Mouse (Mus musculus) gastrocnemius, postnatal 36 days (tissue): Measurements from ENCODE around the gene Tmprss4. TPM values are rescaled to one million over a fixed set of nuclear protein-coding genes. Genes with fewer than 3 reads are reported as not detected.

Source experiments
- DNase-seq, 2 experiments: peaks; one replicate each; pipeline ENCODE4 v3.0.0; 2022
- intact Hi-C: fragments of 180-260 bp; cut with DNase I; formaldehyde crosslinking; loops from one replicate; pipeline ENCODE4 v1.15.1; 2025
- total RNA-seq, 2 experiments: library from RNA; stranded (reverse); gene quantifications; 2 replicates each; pipeline ENCODE4 v1.2.3; 2021

The Tmprss4 gene
- total RNA-seq, 2 experiments from 2014 or later: not detected

DNA sequence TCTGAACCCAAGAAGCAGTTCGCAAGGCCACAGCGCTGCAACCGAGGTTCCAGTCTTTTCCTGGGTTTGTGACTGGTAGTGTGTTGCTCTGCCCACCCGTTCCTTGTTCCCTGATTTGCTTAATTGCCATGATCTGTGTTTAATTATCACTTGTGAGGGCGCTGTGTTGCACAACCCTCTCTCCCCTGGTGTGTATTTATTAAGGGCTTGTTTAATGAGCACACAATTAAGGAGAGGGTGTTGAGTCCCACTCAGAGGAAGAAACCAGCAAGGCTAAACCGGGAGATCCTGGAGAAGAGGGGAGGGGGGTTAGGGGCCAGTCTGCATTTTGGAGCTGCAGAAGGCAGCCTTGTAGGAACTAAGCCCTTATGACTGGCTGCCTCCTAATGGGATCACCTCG is 62.9 kb downstream of the Tmprss4 start:
- intact Hi-C loops: no loop called here
- no peak for DNase-seq

DNA sequence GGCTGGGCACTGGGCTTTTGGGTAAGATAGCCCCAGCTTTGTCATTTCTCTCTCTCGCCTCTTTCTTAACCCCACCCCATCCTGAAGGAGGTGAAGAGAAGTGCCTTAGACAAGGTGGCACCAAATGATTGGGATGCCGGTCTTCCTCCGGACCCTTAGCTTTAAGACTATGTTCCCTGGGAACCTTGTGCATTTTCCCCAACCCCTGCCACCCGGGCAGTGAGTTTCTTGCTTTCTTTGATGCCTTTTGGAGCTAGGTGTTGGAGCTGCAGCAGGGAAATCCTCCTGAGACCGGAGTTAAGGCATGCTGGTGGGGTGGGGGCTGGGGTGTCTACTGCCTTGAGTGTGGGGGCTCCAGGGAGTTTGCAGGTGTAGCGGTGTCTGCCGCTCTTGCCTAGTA is 64.8 kb downstream of the Tmprss4 start:
- DNase-seq: no peak
- intact Hi-C loops: no loop called here

DNA sequence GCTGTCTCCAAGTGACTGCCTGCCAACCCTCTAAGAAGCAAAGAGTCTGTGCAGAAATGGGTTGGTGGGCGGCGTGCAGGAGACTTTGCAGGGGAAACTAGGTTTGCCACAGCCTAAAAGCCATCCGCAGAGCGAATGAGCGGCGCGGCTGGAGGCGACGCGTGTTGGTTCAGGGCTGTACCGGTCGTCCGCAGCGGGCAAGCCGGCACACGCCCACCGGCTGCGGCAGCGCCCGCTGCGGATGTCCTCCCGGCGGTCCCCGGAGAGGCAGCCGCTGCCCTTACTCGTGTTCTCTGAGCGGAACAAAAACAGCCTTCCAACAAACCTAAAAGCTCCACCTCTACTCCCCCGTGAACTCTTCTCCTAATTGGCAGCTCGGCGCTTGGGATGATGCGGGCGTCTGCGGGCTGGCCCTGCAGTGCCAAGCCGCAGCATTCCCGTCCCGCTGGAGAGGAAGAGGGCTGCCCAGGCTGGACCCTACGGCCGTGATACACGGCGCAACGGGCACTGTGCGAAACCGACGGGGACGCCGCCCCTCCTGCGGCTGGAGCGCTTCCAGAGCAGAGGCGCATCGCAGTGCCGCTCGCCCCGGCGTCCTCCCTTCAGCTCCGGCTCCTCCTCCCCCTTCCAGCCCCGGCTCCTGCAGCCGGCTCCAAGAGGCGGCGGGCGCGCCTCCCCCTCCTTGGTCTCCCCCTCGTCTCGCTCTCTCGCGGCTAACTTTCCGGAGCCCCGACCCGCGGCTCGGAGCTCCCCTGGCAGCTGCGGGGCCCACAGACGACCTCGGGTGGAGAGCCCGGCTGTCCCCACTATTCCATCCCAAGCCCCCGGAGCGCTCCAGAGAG is 65.5 kb downstream of the Tmprss4 start, which contains the start of gene Scn4b:
Gene Scn4b (plus strand): TSS at position 205 of the 842 bp plus-strand sequence.
- intact Hi-C loops: no loop called here
- peak; percentile 50 to 51 for DNase-seq

DNA sequence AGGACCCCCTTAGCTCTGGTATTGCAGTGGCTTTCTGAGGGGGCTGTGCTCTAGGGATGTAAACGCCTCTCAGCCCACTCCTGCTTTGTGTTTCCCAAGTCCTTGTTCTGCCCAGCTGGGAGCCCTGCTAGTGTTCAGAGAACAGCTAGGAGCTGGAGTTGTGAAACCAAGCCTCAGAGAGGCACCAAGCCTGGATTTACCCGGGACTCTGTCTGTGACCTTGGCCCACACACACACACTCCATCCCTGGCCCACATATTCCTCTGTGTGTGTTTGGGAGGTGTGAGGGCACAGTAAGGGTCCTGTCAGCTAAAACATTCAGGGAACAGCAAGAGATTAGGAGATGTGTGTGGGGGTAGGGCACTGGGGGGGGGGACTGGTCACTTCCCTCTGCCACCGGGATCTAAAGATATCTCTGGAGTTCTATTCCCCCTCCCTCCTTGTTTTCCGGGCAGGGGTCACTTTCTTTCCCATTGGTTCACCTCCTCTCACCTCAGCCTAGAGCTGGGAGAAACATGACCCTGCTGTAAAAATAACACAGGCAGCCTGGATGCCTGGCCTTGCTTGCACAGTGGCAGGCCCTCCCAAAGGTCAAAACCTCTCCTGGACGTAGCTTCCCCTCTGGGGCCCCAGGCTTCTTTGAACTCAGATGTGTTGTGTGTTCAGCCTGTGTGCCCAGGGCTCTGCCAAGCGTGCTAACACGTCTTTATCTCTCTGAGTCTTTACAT is 67.3 kb downstream of the Tmprss4 start:
- intact Hi-C loops: no loop called here
- peak in 1 of 2 experiments; percentile 39 for DNase-seq

DNA sequence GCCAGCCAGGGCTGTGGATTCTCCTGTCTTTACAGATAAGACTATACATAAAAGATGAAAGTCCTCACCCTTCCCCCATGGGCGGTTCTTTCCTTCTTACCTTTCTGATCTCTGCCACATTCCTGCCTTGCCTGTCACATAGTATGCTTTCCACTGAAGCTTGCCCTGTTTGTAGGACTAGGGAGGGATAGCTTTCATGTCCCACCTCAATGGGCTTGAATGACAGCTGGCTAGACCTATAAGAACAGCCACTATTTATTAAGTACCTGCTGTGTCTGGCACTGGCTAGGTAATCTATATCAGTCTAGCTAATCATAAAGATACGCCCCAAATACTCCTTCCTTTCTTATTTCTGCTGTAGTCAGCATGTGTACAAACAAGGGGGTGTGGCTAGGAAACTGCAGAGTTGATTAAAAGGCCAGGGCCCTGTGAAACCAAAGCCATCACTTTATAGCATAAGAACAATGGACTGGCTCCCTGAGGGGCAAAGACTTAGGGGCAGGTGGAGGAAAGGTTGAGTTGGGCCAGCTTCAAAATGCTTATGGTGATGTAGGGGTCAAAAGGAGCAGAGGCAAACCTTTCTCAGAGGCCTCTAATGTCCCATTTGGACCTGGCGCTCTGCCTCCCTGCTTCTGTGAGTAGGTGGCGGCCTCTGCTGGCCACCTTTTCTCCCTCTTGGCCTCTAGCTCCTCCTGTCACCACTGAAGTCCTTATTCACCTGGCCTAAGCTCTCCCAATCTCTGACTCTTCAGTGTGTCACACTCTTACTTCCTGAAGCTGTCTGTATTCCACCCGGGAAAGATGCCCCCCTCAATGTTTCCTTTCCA is 70.2 kb downstream of the Tmprss4 start:
- intact Hi-C loops: loop anchor here (1.0 to 5.0 kb wide), 2 partner anchors 12 to 111 kb away; no protein-coding TSS in a partner anchor
- DNase-seq: peak; percentile 48 to 51

DNA sequence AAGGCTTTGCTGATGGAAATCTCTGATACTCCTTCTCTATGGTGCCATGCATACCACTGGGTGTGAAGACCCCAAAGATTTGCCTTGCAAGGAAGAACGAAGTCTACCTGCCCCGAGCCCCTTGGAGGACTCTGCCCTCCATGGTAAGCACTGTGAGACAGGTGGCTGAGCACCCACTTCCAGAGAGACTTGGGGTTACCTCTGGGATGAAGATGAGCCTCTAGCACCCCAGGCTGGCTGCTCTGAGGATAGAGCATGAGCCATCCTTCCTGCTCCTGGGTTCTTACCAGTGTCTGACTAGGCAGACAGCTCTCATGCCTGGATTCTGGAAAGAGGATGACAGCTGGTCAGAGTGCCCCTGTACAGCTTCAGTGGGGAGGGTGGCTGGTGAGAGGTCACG is 73.8 kb downstream of the Tmprss4 start:
- DNase-seq: no peak
- intact Hi-C loops: loop anchor here (5.0 kb wide), 1 partner anchor 108 kb away; no protein-coding TSS in a partner anchor

DNA sequence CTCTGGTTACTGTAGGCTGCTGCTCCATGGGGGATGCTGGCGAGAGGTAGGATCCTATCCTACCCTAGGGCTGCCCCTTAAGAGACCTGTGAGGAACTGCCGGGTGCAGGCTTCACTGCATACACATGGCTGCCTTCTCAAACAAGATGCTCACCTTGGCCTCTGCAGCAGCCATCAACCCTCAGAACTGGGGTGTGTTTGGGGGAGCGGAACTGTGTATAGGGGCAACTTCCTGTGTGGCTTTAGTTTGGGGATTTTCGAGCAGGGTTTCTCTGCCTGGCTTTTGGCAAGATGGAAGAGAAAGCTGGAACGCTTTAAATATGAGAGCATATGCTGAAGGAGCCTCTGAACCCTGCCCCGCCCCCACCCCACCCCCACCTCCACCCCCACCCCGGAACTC is 77.0 kb downstream of the Tmprss4 start:
- intact Hi-C loops: loop anchor here (5.0 kb wide), 1 partner anchor 80 kb away; no protein-coding TSS in a partner anchor
- DNase-seq: no peak

DNA sequence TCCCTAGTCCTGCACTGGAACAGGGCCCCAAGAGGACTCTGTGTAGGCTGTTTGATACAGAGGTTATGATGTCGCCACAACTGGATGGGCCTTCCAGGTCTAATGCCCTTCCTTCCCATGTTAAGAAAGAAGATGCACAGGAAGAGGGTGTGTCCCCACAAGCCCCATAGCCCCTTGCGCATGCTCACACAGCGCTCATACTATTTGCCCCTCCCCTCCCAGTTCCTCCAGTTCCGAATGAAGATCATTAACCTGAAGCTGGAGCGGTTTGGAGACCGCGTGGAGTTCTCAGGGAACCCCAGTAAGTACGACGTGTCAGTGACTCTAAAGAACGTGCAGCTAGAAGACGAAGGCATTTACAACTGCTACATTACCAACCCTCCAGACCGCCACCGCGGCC is 78.7 kb downstream of the Tmprss4 start:
- no peak for DNase-seq
- intact Hi-C loops: loop anchor here (5.0 kb wide), 1 partner anchor 78 kb away; no protein-coding TSS in a partner anchor

Other genes starting within 250 kb of the Tmprss4 start
- 10 to 100 TPM; 28.9 to 39.4 TPM for gene Ube4a, start 238.5 kb downstream of the Tmprss4 start, total RNA-seq
- gene Cd3g, start 223.7 kb downstream of the Tmprss4 start, total RNA-seq: 1 to 10 TPM in 1 of 2 experiments, not detected in 1; 1.7 TPM
- 1 to 10 TPM in 1 of 2 experiments, not detected in 1; 1.3 TPM for gene Cd3d, start 222.3 kb downstream of the Tmprss4 start, total RNA-seq
- gene Cd3e, start 194.5 kb downstream of the Tmprss4 start, total RNA-seq: 1 to 10 TPM in 1 of 2 experiments, not detected in 1; 2.5 TPM
- under 1 TPM; 0.30 to 0.33 TPM for gene Mpzl2, start 164.3 kb downstream of the Tmprss4 start, total RNA-seq
- gene Mpzl3, start 148.9 kb downstream of the Tmprss4 start, total RNA-seq: 1 to 10 TPM in 1 of 2 experiments, under 1 TPM in 1; 0.97 to 1.4 TPM
- under 1 TPM; 0.13 to 0.44 TPM for gene Jaml, start 124.9 kb downstream of the Tmprss4 start, total RNA-seq
- gene Scn2b, start 86.3 kb downstream of the Tmprss4 start, total RNA-seq: 1 to 10 TPM; 1.7 to 2.5 TPM
- gene Scn4b, start 65.7 kb downstream of the Tmprss4 start, total RNA-seq: 100 to 1,000 TPM; 209 to 240 TPM
- gene BC049352, start 22.1 kb downstream of the Tmprss4 start, total RNA-seq: 1 to 10 TPM in 1 of 2 experiments, under 1 TPM in 1; 0.92 to 1.7 TPM
- under 1 TPM; 0.28 to 0.62 TPM for gene Il10ra, start 65.1 kb upstream of the Tmprss4 start, total RNA-seq
- under 1 TPM; 0.22 to 0.43 TPM for gene Tmprss13, start 115.0 kb upstream of the Tmprss4 start, total RNA-seq
- gene Fxyd6, start 166.1 kb upstream of the Tmprss4 start, total RNA-seq: 10 to 100 TPM; 24.2 to 33.4 TPM
- 1 to 10 TPM; 1.4 to 2.6 TPM for gene Fxyd2, start 195.6 kb upstream of the Tmprss4 start, total RNA-seq
- not detected for gene Dscaml1, start 222.5 kb upstream of the Tmprss4 start, total RNA-seq